Mouse (Mus musculus) MEL-GATA-1-ER (cell line): ENCODE measurements around the gene D430041D05Rik.

Experiments used
- DNase-seq: peaks from one replicate; pipeline ENCODE4 v3.0.0-alpha.2; 2012; ENCODE audit warnings: low read depth; ENCODE audit errors: extremely low read depth

D430041D05Rik gene

GRCm38 (mm10) chr2:104408351-104408750, 2.5 kb downstream of the D430041D05Rik start:
- no peak for DNase-seq

GRCm38 (mm10) chr2:104407913-104408312, 2.9 kb downstream of the D430041D05Rik start:
- DNase-seq, result no peak

GRCm38 (mm10) chr2:104404036-104404435, 6.8 kb downstream of the D430041D05Rik start:
- DNase-seq, result no peak

GRCm38 (mm10) chr2:104398651-104399290, 12.0 kb downstream of the D430041D05Rik start:
- DNase-seq, result no peak

GRCm38 (mm10) chr2:104395961-104396360, 14.9 kb downstream of the D430041D05Rik start:
- DNase-seq, result no peak

- no peak for DNase-seq
Observed at GRCm38 (mm10) chr2:104394769-104395168, 16.0 kb downstream of the D430041D05Rik start.

- no peak for DNase-seq
Observed at GRCm38 (mm10) chr2:104392700-104393312, 18.0 kb downstream of the D430041D05Rik start.

GRCm38 (mm10) chr2:104389231-104389630, 21.6 kb downstream of the D430041D05Rik start:
- no peak for DNase-seq

- no peak for DNase-seq
Observed at GRCm38 (mm10) chr2:104385941-104386340, 24.9 kb downstream of the D430041D05Rik start.

- DNase-seq, result no peak
Observed at GRCm38 (mm10) chr2:104383589-104383988, 27.2 kb downstream of the D430041D05Rik start.

- DNase-seq, result no peak
Observed at GRCm38 (mm10) chr2:104382813-104383212, 28.0 kb downstream of the D430041D05Rik start.

- DNase-seq, result no peak
Observed at GRCm38 (mm10) chr2:104379304-104379703, 31.5 kb downstream of the D430041D05Rik start.

- no peak for DNase-seq
Observed at GRCm38 (mm10) chr2:104378791-104379190, 32.0 kb downstream of the D430041D05Rik start.

- DNase-seq, result no peak
Observed at GRCm38 (mm10) chr2:104377990-104378389, 32.8 kb downstream of the D430041D05Rik start.

- no peak for DNase-seq
Observed at GRCm38 (mm10) chr2:104372156-104372555, 38.7 kb downstream of the D430041D05Rik start.

- DNase-seq, result no peak
Observed at GRCm38 (mm10) chr2:104371606-104372130, 39.1 kb downstream of the D430041D05Rik start.

- DNase-seq, result no peak
Observed at GRCm38 (mm10) chr2:104367836-104368298, 42.9 kb downstream of the D430041D05Rik start.

GRCm38 (mm10) chr2:104367291-104367690, 43.5 kb downstream of the D430041D05Rik start:
- no peak for DNase-seq

GRCm38 (mm10) chr2:104359305-104359704, 51.5 kb downstream of the D430041D05Rik start:
- DNase-seq, result no peak

GRCm38 (mm10) chr2:104358881-104359280, 51.9 kb downstream of the D430041D05Rik start:
- no peak for DNase-seq

- DNase-seq, result no peak
Observed at GRCm38 (mm10) chr2:104356531-104356930, 54.3 kb downstream of the D430041D05Rik start.

GRCm38 (mm10) chr2:104354117-104354516, 56.7 kb downstream of the D430041D05Rik start:
- DNase-seq, result no peak

GRCm38 (mm10) chr2:104352204-104352493, 58.7 kb downstream of the D430041D05Rik start:
- DNase-seq, result no peak
